Mouse (Mus musculus) CD4-positive helper T cell, adult 2 months (primary cell): ENCODE data around the gene Dnaaf2.

Experiments
- DNase-seq: peaks from one replicate; pipeline ENCODE4 v3.0.0-alpha.2; 2012; ENCODE audit warnings: low read depth, missing footprints, low spot score

The Dnaaf2 gene

GRCm38 (mm10) chr12:69198164-69198535 lies at the start of gene Dnaaf2:
Gene Dnaaf2, minus strand, starts transcription at chr12:69198429.
- no peak for DNase-seq

- peak; percentile 77 for DNase-seq
Observed at GRCm38 (mm10) chr12:69241771-69242431, 43.7 kb upstream of the Dnaaf2 start.

- DNase-seq: no peak
Observed at GRCm38 (mm10) chr12:69241405-69241770, 43.2 kb upstream of the Dnaaf2 start.

GRCm38 (mm10) chr12:69240876-69241275 lies 42.6 kb upstream of the Dnaaf2 start, which contains the start of gene Klhdc1:
Gene Klhdc1, plus strand, starts transcription at chr12:69241176.
- no peak for DNase-seq

- DNase-seq: no peak
Observed at GRCm38 (mm10) chr12:69238284-69238683, 40.1 kb upstream of the Dnaaf2 start.

- no peak for DNase-seq
Observed at GRCm38 (mm10) chr12:69235782-69236181, 37.6 kb upstream of the Dnaaf2 start.

- peak; percentile 68 for DNase-seq
Observed at GRCm38 (mm10) chr12:69229251-69229650, 31.0 kb upstream of the Dnaaf2 start.

GRCm38 (mm10) chr12:69227776-69228466 lies 29.7 kb upstream of the Dnaaf2 start, which contains the start of gene Pole2:
Gene Pole2, minus strand, starts transcription at chr12:69228195.
- DNase-seq: peak; percentile 87

- no peak for DNase-seq
Observed at GRCm38 (mm10) chr12:69220613-69221277, 22.5 kb upstream of the Dnaaf2 start.

- no peak for DNase-seq
Observed at GRCm38 (mm10) chr12:69216587-69216986, 18.4 kb upstream of the Dnaaf2 start.

GRCm38 (mm10) chr12:69215000-69215785 lies 17.0 kb upstream of the Dnaaf2 start:
- DNase-seq: no peak

GRCm38 (mm10) chr12:69214393-69214792 lies 16.2 kb upstream of the Dnaaf2 start:
- DNase-seq: no peak

- no peak for DNase-seq
Observed at GRCm38 (mm10) chr12:69213186-69213777, 15.1 kb upstream of the Dnaaf2 start.

- peak; percentile 37 for DNase-seq
Observed at GRCm38 (mm10) chr12:69211057-69211456, 12.8 kb upstream of the Dnaaf2 start.

- no peak for DNase-seq
Observed at GRCm38 (mm10) chr12:69210056-69210979, 12.1 kb upstream of the Dnaaf2 start.

GRCm38 (mm10) chr12:69208520-69208919 lies 10.3 kb upstream of the Dnaaf2 start:
- DNase-seq: peak; percentile 23

GRCm38 (mm10) chr12:69207926-69208325 lies 9.7 kb upstream of the Dnaaf2 start:
- no peak for DNase-seq

GRCm38 (mm10) chr12:69207396-69207795 lies 9.2 kb upstream of the Dnaaf2 start:
- no peak for DNase-seq

GRCm38 (mm10) chr12:69204052-69204833 lies 6.0 kb upstream of the Dnaaf2 start, which contains the start of gene Gm49384:
Gene Gm49384, minus strand, starts transcription at chr12:69204267.
- DNase-seq: peak; percentile 43
